Mouse (Mus musculus) adrenal gland, postnatal 14 days (tissue): ENCODE data around the gene Ttc23. TPM values are rescaled to one million over a fixed set of nuclear protein-coding genes. Genes with fewer than 3 reads are reported as not detected.

Experiments
- DNase-seq: peaks from one replicate; pipeline ENCODE4 v3.0.0; 2021; ENCODE audit warnings: mixed read lengths
- total RNA-seq: library from RNA; stranded (reverse); gene quantifications from 2 replicates; pipeline ENCODE4 v1.2.3, GENCODE M21; 2021

Gene Ttc23
- total RNA-seq, 1 experiment from 2014 or later, result 26.6 TPM

DNA sequence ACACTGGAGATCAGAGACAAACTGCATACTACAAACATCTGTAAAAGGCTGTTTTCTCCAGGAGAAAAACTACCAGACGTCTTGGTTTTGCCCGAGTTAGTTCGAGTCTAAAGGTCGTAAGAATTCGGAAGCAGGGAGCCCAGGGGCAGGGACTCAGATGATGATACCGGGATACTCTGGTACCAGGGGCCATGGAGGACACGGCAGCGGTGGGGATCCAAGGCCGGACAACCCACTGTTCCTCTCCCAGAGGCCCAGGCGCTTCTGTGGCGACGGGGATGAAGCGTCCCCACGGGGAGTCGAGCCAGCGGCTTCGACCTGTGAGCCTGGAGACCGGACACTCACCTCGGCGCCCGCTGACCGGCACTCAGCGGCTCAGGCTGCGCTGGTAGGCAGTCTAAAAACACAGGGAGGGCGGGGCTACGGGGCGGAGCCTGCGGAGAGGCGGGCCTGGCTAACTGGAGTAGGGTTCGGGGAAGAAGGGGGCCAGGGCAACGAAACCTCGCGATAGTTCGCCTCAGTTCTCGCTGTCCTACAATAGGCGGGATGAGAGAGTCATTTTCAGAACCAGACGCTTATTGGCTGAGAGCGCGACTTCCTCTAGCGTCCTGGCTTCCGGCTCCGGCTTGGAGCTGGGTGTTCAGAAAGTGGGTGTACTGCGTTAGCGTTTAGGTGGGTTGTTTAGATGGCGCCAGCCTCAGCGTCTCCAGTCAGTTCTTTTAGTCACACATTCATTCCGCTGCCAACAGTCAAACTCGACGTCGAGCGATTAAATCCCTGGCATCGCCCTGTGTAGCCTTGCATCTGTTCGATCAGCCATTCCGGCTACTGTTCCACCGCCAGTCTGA is 2.2 kb upstream of the Ttc23 start, which contains the start of gene Lrrc28:
Lrrc28 (minus strand) TSS at position 436 of the 848 bp plus-strand sequence.
- DNase-seq, result peak; percentile 99

DNA sequence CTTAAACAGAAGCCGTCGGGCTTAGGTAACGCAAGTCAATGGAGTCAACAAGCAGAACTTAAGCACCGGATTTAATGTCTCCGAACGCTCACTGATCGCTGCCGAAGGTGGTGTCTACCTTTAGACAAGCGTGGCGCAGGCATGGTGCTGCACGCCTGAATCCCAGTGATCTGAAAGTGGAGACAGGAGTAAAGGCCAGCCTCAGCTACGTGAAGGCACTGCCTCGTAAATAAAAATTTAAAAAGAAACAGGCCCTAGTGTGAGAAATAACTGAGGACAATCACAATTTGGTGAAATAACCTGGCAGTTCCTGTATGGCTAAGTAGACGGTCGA is 1.6 kb upstream of the Ttc23 start:
- DNase-seq, result no peak

GRCm38 (mm10) chr7:67646131-67646530 is 1.1 kb upstream of the Ttc23 start:
- no peak for DNase-seq

DNA sequence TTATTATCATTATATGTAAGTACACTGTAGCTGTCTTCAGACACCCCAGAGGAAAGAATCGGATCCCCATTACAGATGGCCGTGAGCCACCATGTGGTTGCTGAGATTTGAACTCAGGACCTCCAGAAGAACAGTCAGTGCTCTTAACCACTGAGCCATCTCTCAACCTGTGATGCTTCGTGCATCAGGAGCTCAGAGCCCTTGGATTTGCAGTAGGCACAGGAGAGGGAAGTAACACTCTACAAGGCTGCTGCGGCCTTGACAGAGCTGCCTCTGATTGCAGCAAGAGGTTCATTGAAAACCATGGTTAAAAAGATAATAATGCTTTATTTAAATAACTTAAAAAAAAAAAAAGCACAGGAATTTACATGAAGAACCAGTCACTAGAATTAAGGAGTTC is 1.2 kb downstream of the Ttc23 start:
- peak; percentile 42 for DNase-seq

- no peak for DNase-seq
Measured at GRCm38 (mm10) chr7:67652211-67652610, 5.0 kb downstream of the Ttc23 start.

DNA sequence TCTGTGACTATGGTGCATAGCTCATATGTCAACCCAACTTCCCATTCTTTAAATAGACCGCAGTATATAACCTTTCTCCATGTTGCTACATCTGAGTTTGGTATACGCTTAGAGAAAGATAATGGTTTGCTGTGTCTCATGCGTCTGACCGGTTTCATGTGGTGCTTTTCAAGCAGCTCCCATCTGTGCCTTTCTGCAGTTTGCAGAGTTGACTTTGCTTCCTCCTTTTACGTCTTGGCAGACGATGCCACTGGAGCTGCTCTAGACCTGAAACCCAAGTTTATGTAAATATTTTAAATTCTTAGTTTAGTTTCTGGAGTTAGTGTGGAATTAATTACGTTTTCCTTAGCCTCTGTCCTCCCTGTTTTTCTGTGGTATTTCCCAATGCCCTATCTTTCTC is 7.5 kb downstream of the Ttc23 start:
- no peak for DNase-seq

- peak; percentile 56 for DNase-seq
Measured at GRCm38 (mm10) chr7:67655186-67655585, 8.0 kb downstream of the Ttc23 start.

GRCm38 (mm10) chr7:67658110-67658509 is 10.9 kb downstream of the Ttc23 start:
- DNase-seq, result no peak

DNA sequence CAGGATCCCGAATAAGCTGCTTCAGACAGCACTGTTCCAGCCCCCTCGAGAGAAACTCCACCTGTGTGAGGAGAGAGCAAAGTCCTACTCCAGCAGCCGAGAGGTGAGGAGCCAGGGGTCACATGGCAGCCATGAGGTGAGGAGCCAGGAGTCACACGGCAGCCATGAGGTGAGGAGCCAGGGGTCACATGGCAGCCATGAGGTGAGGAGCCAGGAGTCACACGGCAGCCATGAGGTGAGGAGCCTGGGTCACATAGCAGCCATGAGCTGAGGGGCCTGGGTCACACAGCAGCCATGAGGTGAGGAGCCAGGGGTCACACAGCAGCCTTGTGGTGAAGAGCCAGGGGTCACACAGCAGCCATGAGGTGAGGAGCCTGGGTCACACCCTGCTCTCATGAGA is 15.2 kb downstream of the Ttc23 start:
- DNase-seq, result no peak

DNA sequence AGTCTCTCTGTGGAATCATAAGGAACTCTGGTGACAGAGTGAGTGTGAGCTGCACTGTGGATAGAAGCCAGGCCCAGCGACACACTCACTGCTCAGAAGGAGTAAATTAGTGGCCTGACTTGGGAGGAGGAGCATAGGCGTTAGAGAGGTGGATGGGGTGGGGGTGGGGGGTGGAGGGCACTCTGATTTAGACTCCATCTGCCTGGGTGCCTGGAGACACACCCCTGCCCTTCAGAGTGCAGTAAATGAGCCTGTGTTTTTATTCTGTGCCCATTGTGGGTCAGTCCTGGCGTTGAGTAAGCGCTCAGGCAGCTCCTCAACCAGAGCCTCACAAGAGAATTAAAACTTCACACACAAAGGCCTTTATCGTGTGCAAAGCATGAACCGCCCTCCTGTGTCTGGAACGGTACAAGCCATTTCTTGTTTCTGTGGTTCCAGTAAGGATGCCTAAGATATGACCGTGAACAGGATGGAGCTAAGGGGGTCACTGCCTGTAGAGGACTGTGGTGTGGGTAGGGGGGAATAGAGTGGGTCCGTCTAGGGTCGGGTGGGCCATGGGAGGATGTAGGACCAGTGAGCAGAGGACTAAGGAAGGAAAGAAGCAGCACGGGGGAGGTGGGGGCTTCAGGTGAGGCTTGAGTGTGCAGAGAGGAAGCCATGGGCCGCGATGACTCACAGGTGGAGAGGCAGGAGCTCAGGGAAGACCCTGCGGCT is 16.9 kb downstream of the Ttc23 start:
- no peak for DNase-seq

- DNase-seq, result no peak
Measured at GRCm38 (mm10) chr7:67670965-67671364, 23.8 kb downstream of the Ttc23 start.

GRCm38 (mm10) chr7:67672650-67673049 is 25.4 kb downstream of the Ttc23 start:
- DNase-seq, result peak; percentile 96

DNA sequence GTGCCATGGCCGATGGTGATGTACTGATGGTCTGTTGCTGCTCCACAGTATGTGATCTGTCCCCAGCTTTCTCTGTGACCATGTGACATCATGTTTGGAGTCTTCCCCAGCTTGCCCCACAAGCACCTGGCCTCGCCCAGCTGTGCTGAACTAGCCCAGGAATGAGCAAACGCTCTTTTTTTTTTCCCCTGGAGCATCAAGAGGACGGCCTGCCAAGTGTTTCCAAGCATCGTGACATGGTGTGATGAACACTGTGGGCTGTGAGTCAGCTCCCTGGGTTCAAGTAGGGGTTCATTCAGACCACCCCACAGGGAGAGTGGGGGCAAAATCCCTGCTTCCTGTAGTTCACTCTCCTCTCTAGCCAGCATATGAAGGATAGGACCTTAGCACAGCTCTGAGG is 26.4 kb downstream of the Ttc23 start:
- DNase-seq, result no peak

DNA sequence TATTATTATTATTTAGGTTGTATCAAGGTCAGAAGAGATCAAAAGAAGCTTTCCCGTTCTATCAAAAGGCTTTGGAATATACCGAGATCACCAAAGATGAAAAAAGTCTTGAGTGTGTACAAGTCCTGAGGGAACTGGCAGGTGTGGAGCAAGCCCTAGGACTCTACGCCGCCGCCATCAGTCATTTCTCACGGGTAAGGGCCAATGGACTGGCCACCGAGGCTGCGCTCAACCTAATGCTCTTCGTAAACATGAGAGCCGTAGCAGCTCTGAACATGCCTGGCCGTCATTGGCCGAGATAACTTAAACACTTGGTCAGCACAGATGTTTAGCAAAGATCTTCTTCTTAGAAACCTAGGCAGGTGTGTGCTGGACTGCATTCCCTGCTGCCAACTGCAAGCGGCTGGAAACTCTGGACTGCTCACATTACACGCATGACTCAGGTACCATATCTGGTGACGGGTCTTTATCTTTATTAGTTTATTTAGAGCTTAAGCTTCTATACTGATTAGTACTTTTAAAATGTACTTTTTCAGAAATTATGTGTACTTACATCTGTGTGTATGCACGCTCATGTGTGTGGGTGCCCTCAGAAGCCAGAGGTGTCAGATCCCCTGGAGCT is 31.8 kb downstream of the Ttc23 start:
- DNase-seq, result no peak

GRCm38 (mm10) chr7:67681078-67681477 is 33.9 kb downstream of the Ttc23 start:
- DNase-seq, result no peak

GRCm38 (mm10) chr7:67683006-67683405 is 35.8 kb downstream of the Ttc23 start:
- peak; percentile 50 for DNase-seq

DNA sequence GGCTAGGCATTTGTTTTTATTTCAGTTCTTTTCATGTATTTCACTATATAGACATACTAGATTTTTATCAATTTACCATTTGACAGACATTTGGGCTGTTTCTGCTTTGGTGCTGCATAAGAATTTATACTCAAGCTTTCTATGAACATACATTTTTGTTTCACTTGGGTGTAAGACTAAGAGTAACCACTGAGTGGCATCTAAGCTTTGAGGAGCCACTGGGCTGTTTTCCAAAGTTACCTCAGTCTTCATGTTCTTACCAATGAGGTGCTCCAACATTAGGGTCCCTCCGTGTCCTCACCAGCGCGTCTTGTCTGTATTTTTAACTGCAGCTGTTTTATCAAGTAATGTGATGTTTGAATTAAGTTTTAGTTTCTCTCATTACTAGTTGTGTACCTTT is 39.3 kb downstream of the Ttc23 start:
- no peak for DNase-seq

DNA sequence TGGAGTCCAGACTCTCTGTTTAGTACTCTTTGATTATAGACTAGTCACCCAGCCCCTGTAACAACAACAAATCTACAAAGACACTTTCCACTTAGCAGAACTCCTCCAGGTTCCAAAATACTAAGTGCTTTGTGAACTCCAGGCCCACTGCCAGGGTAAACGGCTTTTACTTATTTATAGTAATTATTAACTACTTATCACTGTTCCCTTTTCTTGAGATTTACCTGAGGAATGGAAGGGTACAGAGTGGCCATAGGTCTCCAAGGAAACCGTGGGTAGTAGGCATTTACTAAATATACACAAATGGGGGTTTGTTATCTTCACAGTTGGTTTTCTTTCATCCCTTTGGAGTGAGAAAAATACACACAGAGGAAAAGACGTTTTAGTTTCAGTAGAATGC is 41.1 kb downstream of the Ttc23 start:
- no peak for DNase-seq

- DNase-seq, result peak; percentile 46
Measured at GRCm38 (mm10) chr7:67689793-67690192, 42.6 kb downstream of the Ttc23 start.

DNA sequence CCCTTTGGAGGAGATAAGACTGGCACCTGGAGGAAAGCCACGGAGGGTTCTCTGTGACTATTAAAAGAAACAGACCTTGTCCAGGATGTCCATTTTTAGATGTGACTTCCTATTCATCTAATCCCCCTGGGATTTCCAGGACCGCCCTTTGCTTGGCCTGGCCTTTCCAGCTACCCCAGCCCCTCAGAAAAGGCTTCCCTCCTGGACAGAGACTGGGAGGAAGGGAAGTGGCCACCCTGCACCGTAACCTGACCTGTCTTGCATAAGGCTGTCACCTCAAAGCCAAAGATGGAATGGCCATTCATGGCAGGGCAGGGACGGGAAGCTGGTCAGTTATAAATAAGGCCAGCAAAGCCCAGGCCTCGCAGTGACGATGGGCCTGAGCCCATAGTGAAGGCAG is 43.8 kb downstream of the Ttc23 start:
- DNase-seq, result peak; percentile 38

GRCm38 (mm10) chr7:67692141-67692540 is 44.9 kb downstream of the Ttc23 start:
- no peak for DNase-seq

GRCm38 (mm10) chr7:67692791-67693538 is 45.8 kb downstream of the Ttc23 start:
- no peak for DNase-seq

DNA sequence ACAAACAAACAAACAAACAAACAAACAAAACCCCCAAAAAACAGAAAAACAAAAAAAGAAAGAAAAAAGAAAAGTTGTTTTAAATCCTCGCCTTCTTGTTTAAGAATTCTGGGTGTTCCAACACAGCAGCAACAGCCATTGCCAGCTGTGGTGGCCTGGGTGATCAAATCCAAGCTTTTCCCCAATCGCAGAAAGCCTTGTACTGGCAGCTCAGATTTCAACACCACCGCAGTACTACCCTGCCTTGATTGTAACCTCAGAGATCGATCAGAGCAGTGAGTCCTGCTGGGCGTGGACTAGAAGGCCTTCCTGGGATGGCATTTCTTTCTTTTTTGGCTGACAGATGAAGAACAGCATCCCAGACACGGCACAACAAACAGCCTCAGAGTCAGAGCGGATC is 48.7 kb downstream of the Ttc23 start:
- no peak for DNase-seq
